Mouse (Mus musculus): ENCODE data around the gene Umad1. TPM values are rescaled to one million over a fixed set of nuclear protein-coding genes. Genes with fewer than 3 reads are reported as not detected.

Umad1 gene
- polyA plus RNA-seq, 1 experiment from 2014 or later: 23.4 TPM

DNA sequence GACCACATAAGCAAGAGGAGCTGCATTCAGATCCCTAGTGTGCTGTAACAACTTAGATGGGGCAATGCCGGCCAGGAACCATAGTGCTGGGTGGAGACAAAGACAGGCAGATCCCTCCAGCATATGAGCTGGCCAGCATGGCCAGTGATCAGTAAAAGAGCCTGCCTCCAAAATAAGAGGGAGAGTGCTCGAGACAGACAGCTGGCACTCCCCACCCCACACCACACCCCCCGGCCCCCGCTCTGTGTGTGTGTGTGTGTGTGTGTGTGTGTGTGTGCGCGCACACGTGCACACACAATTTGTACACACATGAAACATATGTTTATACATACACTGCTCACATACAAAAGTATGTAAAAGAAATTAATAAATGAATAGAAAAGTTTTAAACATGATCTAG lies 138.2 kb downstream of the Umad1 start:
- Histone ChIP-seq H3K4me3 (no peak overlapping the region), H3K9ac (no peak overlapping the region), H3K9me3 (no peaks in the 10 kb centered on the region), H3K4me2 (no peak overlapping the region), H3K27me3 (replicated peaks) (no peaks in the 10 kb centered on the region), H3K4me1 (peaks cover 2% of the 10 kb centered on the region; the same call in 1 of the 2 replicates), H3K36me3 (0 out of 2 replicates have a peak, but pooled peaks cover 3% of the 10 kb centered on the region), H3K27ac (replicated peaks) (no peak overlapping the region)
- ATAC-seq (ENCODE audit: extremely low read depth, insufficient number of reproducible peaks, low FRiP score, low TSS enrichment): no peak
- WGBS: 84% methylated on average over 7 of the region's 7 CpGs

DNA sequence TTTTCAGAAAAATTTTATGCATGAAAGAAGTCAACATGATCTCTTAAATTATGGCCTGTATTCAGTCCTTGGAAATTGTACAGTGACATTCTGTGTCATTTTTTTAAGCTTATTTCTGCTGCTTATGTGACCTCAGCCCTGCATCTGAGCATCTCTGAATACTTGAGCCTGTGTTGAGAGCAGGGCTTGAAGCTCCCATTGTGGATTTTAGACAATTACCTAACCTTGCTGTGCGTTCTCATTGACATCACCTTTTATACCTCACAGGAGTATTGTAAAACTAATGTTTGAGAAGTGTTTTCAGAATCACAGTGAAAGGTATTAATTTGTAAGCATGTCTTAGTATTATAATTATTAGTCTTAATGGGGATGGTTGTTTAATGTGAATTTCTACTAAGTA lies 140.6 kb downstream of the Umad1 start:
- 0 out of 2 replicates have a peak, but pooled peaks cover 3% of the 10 kb centered on the region for H3K36me3 ChIP-seq
- WGBS: 83% methylated on average over 1 of the region's 1 CpGs
- no peak overlapping the region for H3K4me3 ChIP-seq
- H3K9me3 ChIP-seq: no peaks in the 10 kb centered on the region
- H3K27me3 ChIP-seq (replicated peaks): no peaks in the 10 kb centered on the region
- ATAC-seq (ENCODE audit: extremely low read depth, insufficient number of reproducible peaks, low FRiP score, low TSS enrichment): no peak
- no peak overlapping the region for H3K9ac ChIP-seq
- no peaks in the 10 kb centered on the region for H3K4me1 ChIP-seq
- no peak overlapping the region for H3K27ac ChIP-seq (replicated peaks)
- H3K4me2 ChIP-seq: no peak overlapping the region

DNA sequence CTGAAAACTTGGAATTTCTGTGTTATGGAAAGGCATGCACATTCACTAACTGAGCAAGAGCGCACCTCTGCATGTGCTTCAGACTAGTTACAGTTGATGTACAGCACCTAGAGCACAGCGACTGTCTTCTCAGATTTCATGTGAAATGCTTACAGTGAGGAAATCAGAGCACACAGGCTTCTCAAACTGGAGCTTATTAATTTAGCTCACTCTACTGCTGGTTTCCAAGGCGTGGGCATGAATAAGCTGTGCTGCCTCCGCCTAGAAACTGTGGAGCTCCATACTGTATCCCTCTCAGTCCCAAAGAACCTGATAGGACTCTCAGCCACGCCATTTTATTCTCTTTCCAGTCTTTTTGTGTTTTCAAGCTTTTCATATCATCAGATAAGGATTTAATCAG lies 144.0 kb downstream of the Umad1 start:
- WGBS: 90% methylated on average over 5 of the region's 5 CpGs
- Histone ChIP-seq H3K36me3 (0 out of 2 replicates have a peak, but pooled peaks cover 3% of the 10 kb centered on the region), H3K9me3 (no peaks in the 10 kb centered on the region)

DNA sequence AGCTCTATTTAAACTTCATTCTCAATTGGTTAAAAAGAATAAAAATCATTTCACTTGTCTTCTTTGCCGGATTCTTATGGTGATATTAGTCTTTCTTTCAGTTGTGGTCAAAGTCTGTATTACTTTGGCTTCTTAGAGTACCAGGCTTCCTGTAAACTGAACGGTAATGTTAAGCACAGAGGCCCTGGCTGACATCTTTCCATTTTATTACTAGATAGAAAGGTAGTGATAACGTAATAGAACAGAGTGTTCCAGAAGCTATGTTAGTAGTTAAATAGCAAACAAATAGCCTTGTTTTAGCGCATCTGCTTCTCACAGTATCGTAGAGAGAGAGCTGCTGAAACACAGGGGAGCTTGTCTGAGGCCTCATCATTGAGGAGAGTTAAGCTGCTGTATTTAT lies 146.8 kb downstream of the Umad1 start:
- no peak overlapping the region for H3K4me2 ChIP-seq
- no peaks in the 10 kb centered on the region for H3K27me3 ChIP-seq (replicated peaks)
- no peaks in the 10 kb centered on the region for H3K9me3 ChIP-seq
- peaks cover 30% of the 10 kb centered on the region for H3K4me1 ChIP-seq
- 0 out of 2 replicates have a peak, but pooled peaks cover 3% of the 10 kb centered on the region for H3K36me3 ChIP-seq
- no peak overlapping the region for H3K4me3 ChIP-seq
- no peak for ATAC-seq (ENCODE audit: extremely low read depth, insufficient number of reproducible peaks, low FRiP score, low TSS enrichment)
- 86% methylated on average over 5 of the region's 5 CpGs for WGBS
- no peak overlapping the region for H3K27ac ChIP-seq (replicated peaks)
- H3K9ac ChIP-seq: no peak overlapping the region

More for the DNA sequence above, 144.0 kb downstream of the Umad1 start:
- no peak overlapping the region for H3K9ac ChIP-seq
- ATAC-seq (ENCODE audit: extremely low read depth, insufficient number of reproducible peaks, low FRiP score, low TSS enrichment): no peak
- no peak overlapping the region for H3K4me2 ChIP-seq
- no peaks in the 10 kb centered on the region for H3K27me3 ChIP-seq (replicated peaks)
- no peak overlapping the region for H3K27ac ChIP-seq (replicated peaks)
- H3K4me1 ChIP-seq: peaks cover 4% of the 10 kb centered on the region; the same call in 1 of the 2 replicates
- no peak overlapping the region for H3K4me3 ChIP-seq

DNA sequence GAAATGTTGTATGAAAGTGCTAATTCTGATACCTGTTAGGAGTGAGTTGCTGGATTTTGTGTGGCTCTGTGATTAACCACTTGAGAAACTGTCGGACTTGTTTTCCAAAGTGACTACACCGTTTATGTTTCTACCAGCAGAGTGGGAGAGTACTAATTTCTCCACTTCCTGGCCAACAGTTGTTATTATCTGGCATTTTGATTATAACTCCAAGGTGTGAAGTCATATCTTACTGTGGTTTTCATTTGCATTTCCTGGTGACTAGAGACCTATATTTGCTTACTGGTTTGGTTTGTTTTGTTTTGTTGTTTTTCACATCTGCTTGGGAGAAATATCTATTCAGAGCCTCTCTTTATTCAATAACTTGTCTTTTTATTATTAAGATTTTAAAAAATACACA lies 149.2 kb downstream of the Umad1 start:
- H3K4me2 ChIP-seq: no peak overlapping the region
- ATAC-seq (ENCODE audit: extremely low read depth, insufficient number of reproducible peaks, low FRiP score, low TSS enrichment): no peak
- no peak overlapping the region for H3K27ac ChIP-seq (replicated peaks)
- 63% methylated on average over 2 of the region's 2 CpGs for whole genome bisulfite sequencing
- peaks cover 30% of the 10 kb centered on the region for H3K4me1 ChIP-seq
- H3K27me3 ChIP-seq (replicated peaks): no peaks in the 10 kb centered on the region
- H3K9ac ChIP-seq: no peak overlapping the region
- no peaks in the 10 kb centered on the region for H3K36me3 ChIP-seq
- no peak overlapping the region for H3K4me3 ChIP-seq
- no peaks in the 10 kb centered on the region for H3K9me3 ChIP-seq

DNA sequence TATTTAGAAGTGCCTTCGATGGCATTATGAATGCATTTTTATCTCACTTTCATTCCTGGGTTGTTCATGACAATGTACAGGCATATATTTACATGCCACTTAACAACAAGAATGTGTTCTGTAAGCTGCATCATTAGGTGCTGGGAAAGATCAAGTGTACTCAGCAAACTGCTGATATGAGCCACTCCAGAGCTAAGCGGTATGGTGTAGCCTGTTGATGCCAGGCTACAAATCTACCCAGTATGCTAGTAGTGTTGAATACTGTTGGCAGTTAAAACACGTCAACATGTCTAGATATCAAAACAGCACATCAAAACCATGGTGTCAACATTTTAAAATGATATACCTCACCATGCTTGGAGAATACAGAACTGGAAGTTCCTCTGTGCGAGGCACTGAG lies 150.8 kb downstream of the Umad1 start:
- H3K9ac ChIP-seq: no peak overlapping the region
- no peaks in the 10 kb centered on the region for H3K9me3 ChIP-seq
- WGBS: 38% methylated on average over 4 of the region's 4 CpGs
- peak overlapping the region; percentile 34 for H3K4me2 ChIP-seq
- H3K4me3 ChIP-seq: no peak overlapping the region
- peak overlapping the region; percentile 58; the same call in 1 of the 2 replicates for H3K27ac ChIP-seq (replicated peaks)
- peak; percentile 63; the same call in 1 of the 2 replicates for ATAC-seq (ENCODE audit: extremely low read depth, insufficient number of reproducible peaks, low FRiP score, low TSS enrichment)
- H3K36me3 ChIP-seq: no peaks in the 10 kb centered on the region
- no peaks in the 10 kb centered on the region for H3K27me3 ChIP-seq (replicated peaks)
- H3K4me1 ChIP-seq: peaks cover 33% of the 10 kb centered on the region

DNA sequence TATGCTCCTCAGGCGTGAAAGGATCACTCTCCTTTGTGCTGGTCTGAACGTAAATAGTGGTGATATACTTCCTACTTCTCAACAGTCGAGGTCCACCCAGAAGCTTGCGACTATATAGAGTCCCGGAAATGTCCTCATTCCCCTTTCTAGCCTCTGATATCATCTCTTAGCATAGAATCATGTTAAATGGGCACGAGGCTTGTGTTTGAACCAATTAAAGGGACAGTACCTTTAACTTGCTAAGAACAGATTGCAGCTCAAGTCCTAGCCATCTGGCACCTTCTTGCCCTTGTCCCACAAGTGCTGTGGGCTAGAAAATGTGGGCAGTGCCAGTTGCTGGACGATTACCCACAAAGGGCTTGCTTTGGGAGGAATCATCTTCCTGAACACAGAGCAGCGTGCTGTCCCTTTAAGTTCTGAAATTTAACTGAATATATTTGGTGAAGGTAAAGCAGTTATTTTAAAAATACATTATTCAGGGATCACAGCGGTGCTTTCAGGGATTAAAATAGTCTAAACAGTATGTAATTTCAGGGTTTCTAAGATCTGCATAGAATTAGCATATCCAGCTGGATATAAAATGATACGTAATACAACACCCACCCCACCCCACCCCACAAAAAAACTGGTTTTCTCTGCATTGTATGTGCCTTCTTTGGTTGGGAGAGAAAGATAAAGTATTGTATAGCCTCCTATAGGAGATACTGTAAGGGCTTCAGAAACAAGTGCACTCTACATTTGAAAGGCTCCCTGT lies 153.9 kb downstream of the Umad1 start:
- Histone ChIP-seq H3K9me3 (no peaks in the 10 kb centered on the region), H3K9ac (no peak overlapping the region), H3K27me3 (replicated peaks) (no peaks in the 10 kb centered on the region), H3K27ac (replicated peaks) (no peak overlapping the region), H3K36me3 (no peaks in the 10 kb centered on the region), H3K4me3 (no peak overlapping the region), H3K4me1 (peaks cover 31% of the 10 kb centered on the region), H3K4me2 (no peak overlapping the region)
- no peak for ATAC-seq (ENCODE audit: extremely low read depth, insufficient number of reproducible peaks, low FRiP score, low TSS enrichment)
- 72% methylated on average over 10 of the region's 10 CpGs for WGBS

DNA sequence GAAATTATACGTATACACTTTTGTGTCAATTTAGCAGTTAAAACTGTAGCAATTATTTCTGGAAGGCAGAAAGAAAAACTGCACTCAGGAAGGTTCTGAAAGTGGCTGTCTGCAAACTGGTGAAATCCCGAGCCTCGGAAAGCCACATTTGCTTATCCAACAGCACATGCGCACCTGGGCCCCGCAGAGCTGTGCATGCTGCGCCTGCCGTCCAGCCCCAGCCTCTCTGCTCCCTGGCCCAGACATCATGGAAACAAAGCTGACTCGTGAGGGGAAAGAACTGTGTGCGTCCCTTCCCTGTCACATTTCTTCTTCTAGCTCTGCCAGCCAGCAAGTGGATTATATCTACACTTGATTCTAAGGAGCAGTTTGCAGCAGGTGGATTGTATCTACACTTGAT lies 154.9 kb downstream of the Umad1 start:
- H3K4me3 ChIP-seq: no peak overlapping the region
- no peaks in the 10 kb centered on the region for H3K27me3 ChIP-seq (replicated peaks)
- 61% methylated on average over 9 of the region's 9 CpGs for WGBS
- no peak for ATAC-seq (ENCODE audit: extremely low read depth, insufficient number of reproducible peaks, low FRiP score, low TSS enrichment)
- no peak overlapping the region for H3K9ac ChIP-seq
- no peak overlapping the region for H3K27ac ChIP-seq (replicated peaks)
- H3K4me2 ChIP-seq: no peak overlapping the region
- H3K4me1 ChIP-seq: peaks cover 22% of the 10 kb centered on the region
- no peaks in the 10 kb centered on the region for H3K36me3 ChIP-seq
- no peaks in the 10 kb centered on the region for H3K9me3 ChIP-seq

DNA sequence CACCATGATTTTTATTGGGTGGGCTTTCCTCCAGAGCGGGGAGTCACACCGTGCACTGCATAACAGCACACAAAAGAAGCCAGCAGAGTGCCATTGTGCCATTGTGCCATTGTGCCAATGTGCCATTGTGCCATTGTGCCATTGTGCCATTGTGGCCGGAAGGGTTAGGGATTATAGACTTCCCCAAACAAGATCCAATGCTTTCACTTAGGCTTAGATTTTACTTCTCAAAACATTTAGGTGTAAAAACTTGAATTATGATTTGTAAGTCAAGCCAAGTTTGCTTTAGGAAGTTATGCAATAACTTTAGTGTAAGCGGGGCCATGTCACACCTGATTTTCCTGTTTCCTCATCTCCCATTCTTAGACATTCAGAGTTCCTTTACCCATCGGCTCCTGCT lies 156.7 kb downstream of the Umad1 start:
- H3K4me2 ChIP-seq: no peak overlapping the region
- no peak for ATAC-seq (ENCODE audit: extremely low read depth, insufficient number of reproducible peaks, low FRiP score, low TSS enrichment)
- no peak overlapping the region for H3K27ac ChIP-seq (replicated peaks)
- no peak overlapping the region for H3K4me3 ChIP-seq
- H3K36me3 ChIP-seq: no peaks in the 10 kb centered on the region
- no peak overlapping the region for H3K9ac ChIP-seq
- no peaks in the 10 kb centered on the region for H3K27me3 ChIP-seq (replicated peaks)
- H3K4me1 ChIP-seq: peaks cover 16% of the 10 kb centered on the region
- WGBS: 89% methylated on average over 5 of the region's 5 CpGs
- H3K9me3 ChIP-seq: no peaks in the 10 kb centered on the region

DNA sequence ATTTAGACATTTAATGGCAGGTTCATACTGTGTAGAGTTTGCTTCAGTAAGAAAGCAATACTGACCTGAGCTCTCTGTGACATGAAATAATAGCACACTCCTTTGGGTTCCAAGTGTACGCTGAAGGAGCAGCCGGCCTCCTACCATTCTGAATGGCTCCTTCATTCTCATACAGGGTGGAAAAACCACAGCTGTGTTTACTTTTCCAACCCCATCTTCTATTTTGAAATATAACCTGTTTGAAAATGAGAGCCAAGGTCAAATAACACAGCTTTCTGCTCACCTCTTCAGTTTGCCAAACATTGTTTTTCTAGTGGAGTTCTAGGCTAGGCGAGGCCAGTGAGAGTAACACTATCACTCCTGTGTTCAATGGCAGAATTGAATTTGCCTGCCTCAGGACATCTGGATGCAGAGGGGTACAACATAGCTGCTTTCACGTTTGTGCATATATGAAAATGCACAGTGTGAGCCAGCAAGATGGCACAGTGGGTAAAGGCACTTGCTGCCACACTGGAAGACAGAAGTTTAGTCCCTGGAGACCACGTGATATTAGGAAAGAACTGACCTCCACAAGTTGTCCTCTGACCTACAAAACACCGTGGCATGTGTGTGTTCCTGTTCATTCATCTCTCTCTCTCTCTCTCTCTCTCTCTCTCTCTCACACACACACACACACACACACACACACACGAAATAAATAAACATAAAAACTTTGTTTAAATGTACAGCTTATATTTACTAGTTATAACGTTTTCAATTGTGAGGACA lies 157.9 kb downstream of the Umad1 start:
- 77% methylated on average over 8 of the region's 8 CpGs for WGBS
- H3K27ac ChIP-seq (replicated peaks): no peak overlapping the region
- peaks cover 25% of the 10 kb centered on the region for H3K4me1 ChIP-seq
- no peak overlapping the region for H3K4me2 ChIP-seq
- H3K4me3 ChIP-seq: no peak overlapping the region
- ATAC-seq (ENCODE audit: extremely low read depth, insufficient number of reproducible peaks, low FRiP score, low TSS enrichment): no peak
- no peaks in the 10 kb centered on the region for H3K9me3 ChIP-seq
- no peak overlapping the region for H3K9ac ChIP-seq
- no peaks in the 10 kb centered on the region for H3K36me3 ChIP-seq
- no peaks in the 10 kb centered on the region for H3K27me3 ChIP-seq (replicated peaks)

DNA sequence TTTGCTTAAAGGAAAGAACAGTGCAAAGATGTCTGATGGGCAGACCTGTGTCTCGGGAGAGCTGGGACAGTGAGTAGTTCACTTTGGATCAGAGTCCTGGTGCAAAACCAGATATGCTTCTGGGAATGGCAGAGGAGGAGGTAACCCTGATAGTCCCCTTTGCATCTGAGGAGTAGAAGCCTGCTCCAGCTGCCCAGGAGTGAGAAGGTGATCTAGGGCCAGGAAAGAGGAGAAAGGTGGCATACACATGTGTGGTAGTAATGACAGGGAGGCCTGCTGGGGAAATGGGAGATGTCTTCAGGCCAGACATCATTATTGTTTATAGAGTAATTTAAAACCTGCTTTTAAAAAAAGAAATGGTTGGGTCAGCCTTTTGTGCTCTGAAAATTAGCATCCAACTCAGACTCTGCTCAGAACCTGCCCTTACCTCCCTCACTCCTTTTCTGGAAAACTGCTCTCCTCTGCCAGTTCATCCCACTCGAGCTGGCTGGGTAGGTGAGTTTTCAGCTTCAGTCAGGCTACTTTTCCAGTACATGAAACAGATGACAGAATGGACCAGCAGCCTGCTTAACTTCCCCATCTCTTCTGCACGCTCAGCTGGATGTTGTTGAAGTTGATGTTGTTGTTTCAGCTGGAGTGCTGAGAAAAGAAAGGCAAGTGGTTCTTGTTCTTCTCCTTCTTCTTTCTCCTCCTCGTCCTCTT lies 160.5 kb downstream of the Umad1 start:
- ATAC-seq (ENCODE audit: extremely low read depth, insufficient number of reproducible peaks, low FRiP score, low TSS enrichment): no peak
- Histone ChIP-seq H3K27me3 (replicated peaks) (no peaks in the 10 kb centered on the region), H3K4me1 (peaks cover 43% of the 10 kb centered on the region), H3K9ac (no peak overlapping the region), H3K36me3 (no peaks in the 10 kb centered on the region), H3K27ac (replicated peaks) (no peak overlapping the region), H3K4me2 (no peak overlapping the region), H3K9me3 (no peaks in the 10 kb centered on the region), H3K4me3 (no peak overlapping the region)
- 53% methylated on average over 4 of the region's 4 CpGs for WGBS

Data from heart, embryonic 13.5 days (tissue).